Mouse (Mus musculus) stomach, postnatal 0 days (tissue): ENCODE measurements at regions not wholly inside any gene's neighbourhood (a gene's known extent, or its start where the extent isn't known, plus 50 kb on each side); places are given as distances from the start of the nearest gene placed in this dataset.

ENCODE experiments used
- CTCF ChIP-seq: IDR thresholded peaks from 2 replicates; pipeline ENCODE4 v1.5.1; 2016; ENCODE audit warnings: antibody characterized with exemption, low read depth, mild to moderate bottlenecking, moderate library complexity
- EP300 ChIP-seq: optimal IDR thresholded peaks from 2 replicates; pipeline ENCODE3; 2016; ENCODE audit warnings: antibody characterized with exemption

- no peak for TF ChIP-seq EP300
- TF ChIP-seq CTCF: no peak; the same call in 1 of the 2 replicates
Observed at GRCm38 (mm10) chr1:169156875-169157274, 374.4 kb downstream of the Nuf2 start.
